Mouse (Mus musculus) liver, postnatal 0 days (tissue): ENCODE measurements around the gene Atp6v1b1. TPM values are rescaled to one million over a fixed set of nuclear protein-coding genes. Genes with fewer than 3 reads are reported as not detected.
A peak's percentile ranks its signal among the peaks of the same experiment; 100 is the strongest.

Experiments
- ATAC-seq: fragments of 200-750 bp; cut with Nextera tagmentation; 2 replicates; pipeline ENCODE4 v1.8.0; 2017; ENCODE audit warnings: mild to moderate bottlenecking, moderate library complexity
- DNase-seq: peaks from one replicate; pipeline ENCODE4 v3.0.0-alpha.2; 2016
- H3K27ac ChIP-seq: fragments of 300-500 bp; sonication (generic); 2 replicates; pipeline ENCODE4 v1.5.1; 2014; ENCODE audit warnings: antibody characterized with exemption, moderate library complexity, mild to moderate bottlenecking, low read depth
- H3K27me3 ChIP-seq: fragments of 300-500 bp; sonication (generic); 2 replicates; pipeline ENCODE4 v1.6.1; 2014; ENCODE audit warnings: low read length, control low read depth, mixed read lengths; ENCODE audit not compliant: insufficient read depth
- H3K36me3 ChIP-seq: fragments of 300-500 bp; sonication (generic); replicated peaks from 2 replicates; pipeline ENCODE4 v1.6.1; 2014; ENCODE audit warnings: mild to moderate bottlenecking, control low read depth, low read length, moderate library complexity, mixed read lengths; ENCODE audit not compliant: insufficient read depth
- H3K4me1 ChIP-seq: fragments of 300-500 bp; sonication (generic); 2 replicates; pipeline ENCODE4 v1.6.1; 2014; ENCODE audit warnings: antibody characterized with exemption, mild to moderate bottlenecking, control low read depth; ENCODE audit not compliant: insufficient read depth
- H3K4me2 ChIP-seq: fragments of 300-500 bp; sonication (generic); 2 replicates; pipeline ENCODE4 v1.6.1; 2014; ENCODE audit warnings: low read depth, mild to moderate bottlenecking, low read length, moderate library complexity, mixed read lengths
- H3K4me3 ChIP-seq: fragments of 300-500 bp; sonication (generic); 2 replicates; pipeline ENCODE4 v1.5.1; 2014; ENCODE audit warnings: low read depth, low read length
- H3K9ac ChIP-seq: fragments of 300-500 bp; sonication (generic); replicated peaks from 2 replicates; pipeline ENCODE4 v1.6.1; 2014; ENCODE audit warnings: mild to moderate bottlenecking, moderate library complexity
- H3K9me3 ChIP-seq: fragments of 300-500 bp; sonication (generic); 2 replicates; pipeline ENCODE4 v1.6.1; 2016; ENCODE audit warnings: mild to moderate bottlenecking, control low read depth, low read length, mixed read lengths
- CTCF ChIP-seq: sonication (generic); IDR thresholded peaks from 2 replicates; pipeline ENCODE4 v1.5.1; 2016; ENCODE audit warnings: antibody characterized with exemption, low read depth
- EP300 ChIP-seq: IDR thresholded peaks from 2 replicates; pipeline ENCODE4 v1.6.1; 2016; ENCODE audit warnings: antibody characterized with exemption, low read depth, mild to moderate bottlenecking
- WGBS: fragments of 180-500 bp; shearing (Covaris S2); extraction: QIAGEN DNeasy Blood & Tissue Kit; methylation state at CpG from one replicate; pipeline ENCODE4 v1.1.7; 2014; ENCODE audit not compliant: insufficient replicate concordance; 5-methylcytosine and 5-hydroxymethylcytosine counted together
- polyA plus RNA-seq: library from polyadenylated mRNA; unstranded; fragments of >200 nt; fragmentation: Nextera tagmentation; extraction: Ambion mirVana; gene quantifications from 2 replicates; pipeline ENCODE4 v1.2.1, GENCODE M21; 2015

Atp6v1b1 gene
- polyA plus RNA-seq, 1 experiment from 2014 or later, result not detected

DNA sequence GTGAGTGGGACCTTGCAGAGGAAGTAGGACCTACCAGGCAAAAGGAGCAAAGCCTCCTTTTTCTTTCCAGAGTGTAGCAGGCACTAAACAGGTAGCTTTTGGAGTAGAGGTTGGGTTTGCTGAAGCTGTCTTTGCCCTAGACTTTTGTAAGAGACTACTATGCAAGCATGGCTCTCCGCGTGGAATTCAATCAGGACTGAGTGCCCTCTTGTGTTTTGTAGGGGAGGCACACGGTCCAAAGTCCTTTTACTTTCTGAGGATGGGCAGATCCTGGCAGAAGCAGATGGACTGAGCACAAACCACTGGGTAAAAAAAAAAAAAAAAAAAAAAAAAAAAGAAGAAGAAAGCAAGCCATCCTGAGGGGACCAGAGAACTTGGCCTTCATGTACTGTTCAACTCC lies 53.9 kb downstream of the Atp6v1b1 start:
- ATAC-seq (no peak), DNase-seq (no peak)
- H3K27ac ChIP-seq, result no peak overlapping the region
- no peak overlapping the region for H3K9ac ChIP-seq
- H3K4me2 ChIP-seq, result no peak overlapping the region
- no peaks in the 10 kb centered on the region for H3K27me3 ChIP-seq
- 58% methylated on average over 3 of the region's 3 CpGs for WGBS
- H3K9me3 ChIP-seq, result no peaks in the 10 kb centered on the region
- no peak overlapping the region for H3K4me3 ChIP-seq
- peaks cover 20% of the 10 kb centered on the region for H3K4me1 ChIP-seq
- peaks cover 27% of the 10 kb centered on the region for H3K36me3 ChIP-seq
- no peak for TF ChIP-seq EP300
- peak; percentile 18 for TF ChIP-seq CTCF

DNA sequence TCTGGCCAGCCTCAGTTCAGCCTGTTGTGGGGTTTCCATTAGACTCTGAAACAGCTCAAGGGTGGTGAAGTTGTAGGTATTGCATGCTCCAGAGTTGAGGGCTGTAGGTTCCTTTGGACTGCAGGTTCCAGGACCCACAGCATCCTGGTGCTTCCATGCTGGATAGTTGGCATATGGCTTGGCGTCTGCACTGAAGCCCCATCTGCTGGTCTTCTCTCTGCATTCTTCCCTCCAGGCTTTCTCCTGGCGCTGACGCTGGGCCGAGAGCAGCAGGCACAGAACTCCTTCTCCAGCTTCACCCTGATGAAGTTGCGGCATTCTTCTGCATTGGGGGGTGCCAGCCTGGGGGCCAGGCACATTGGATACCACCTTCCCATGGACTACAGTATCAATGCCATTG lies 59.2 kb downstream of the Atp6v1b1 start:
- H3K36me3 ChIP-seq, result peaks cover 35% of the 10 kb centered on the region
- DNase-seq (no peak), ATAC-seq (no peak)
- no peak overlapping the region for H3K4me2 ChIP-seq
- no peak overlapping the region for H3K9ac ChIP-seq
- no peaks in the 10 kb centered on the region for H3K9me3 ChIP-seq
- 87% methylated on average over 5 of the region's 5 CpGs for WGBS
- H3K4me1 ChIP-seq, result no peaks in the 10 kb centered on the region
- no peak overlapping the region for H3K27ac ChIP-seq
- no peak overlapping the region for H3K4me3 ChIP-seq
- H3K27me3 ChIP-seq, result no peaks in the 10 kb centered on the region
- no peak for TF ChIP-seq EP300
- no peak for TF ChIP-seq CTCF

GRCm38 (mm10) chr6:83802846-83803245 lies 60.1 kb downstream of the Atp6v1b1 start:
- Histone ChIP-seq H3K27ac (no peak overlapping the region), H3K4me1 (no peaks in the 10 kb centered on the region), H3K36me3 (peaks cover 35% of the 10 kb centered on the region), H3K27me3 (no peaks in the 10 kb centered on the region), H3K9ac (no peak overlapping the region), H3K4me2 (no peak overlapping the region), H3K9me3 (no peaks in the 10 kb centered on the region), H3K4me3 (no peak overlapping the region)
- DNase-seq, result no peak
- ATAC-seq, result no peak
- TF ChIP-seq EP300 (no peak), CTCF (no peak)
- WGBS, result 78% methylated on average over 3 of the region's 3 CpGs

Other genes with a start within 250 kb of the Atp6v1b1 start
- gene Dguok, start 236.0 kb upstream of the Atp6v1b1 start, polyA plus RNA-seq, result 24.7 and 25.8 TPM in 2 replicates
- 2.1 and 2.6 TPM in 2 replicates for gene Actg2, start 206.7 kb upstream of the Atp6v1b1 start, polyA plus RNA-seq
- gene Stambp, start 170.3 kb upstream of the Atp6v1b1 start, polyA plus RNA-seq, result 8.6 and 9.1 TPM in 2 replicates
- 72.5 and 75.0 TPM in 2 replicates for gene Clec4f, start 86.8 kb upstream of the Atp6v1b1 start, polyA plus RNA-seq
- 1.3 and 1.6 TPM in 2 replicates for gene Cd207, start 65.1 kb upstream of the Atp6v1b1 start, polyA plus RNA-seq
- gene Vax2, start 31.7 kb upstream of the Atp6v1b1 start, polyA plus RNA-seq, result not detected in 2 replicates
- not detected in 2 replicates for gene Ankrd53, start 19.7 kb downstream of the Atp6v1b1 start, polyA plus RNA-seq
- 68.3 and 74.9 TPM in 2 replicates for gene Tex261, start 32.8 kb downstream of the Atp6v1b1 start, polyA plus RNA-seq
- 20.4 and 20.9 TPM in 2 replicates for gene Nagk, start 52.0 kb downstream of the Atp6v1b1 start, polyA plus RNA-seq
- gene Paip2b, start 88.8 kb downstream of the Atp6v1b1 start, polyA plus RNA-seq, result 2.9 and 3.7 TPM in 2 replicates
- 12.0 and 12.5 TPM in 2 replicates for gene Zfp638, start 124.1 kb downstream of the Atp6v1b1 start, polyA plus RNA-seq